28 mouse cellular contexts compared by ENCODE assay signal in the genomic region with DNA sequence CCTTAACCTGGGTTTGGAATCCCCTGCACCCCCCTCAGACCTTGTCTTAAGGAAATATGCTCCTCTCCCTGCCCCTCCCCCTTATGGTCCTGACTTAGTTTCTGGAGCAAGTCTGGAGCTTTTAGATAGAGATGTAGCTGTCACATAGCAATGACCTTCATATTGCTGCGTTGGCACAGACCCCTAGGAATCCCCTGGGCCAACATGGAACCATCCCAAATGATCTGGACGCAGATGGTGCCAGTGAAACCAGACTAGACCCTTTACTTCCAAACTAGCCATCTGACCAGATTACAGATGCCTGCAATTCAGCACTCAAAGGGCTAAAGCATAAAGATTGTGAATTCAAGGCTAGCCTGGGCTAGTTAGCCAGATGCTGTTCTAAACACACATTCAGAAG. TPM values are rescaled to one million over a fixed set of nuclear protein-coding genes. Genes with fewer than 3 reads are reported as not detected.
DNase-seq lines count a peak whose midpoint lies in the region; ATAC-seq and TF ChIP-seq lines count a peak whose summit lies in the region.
"Had no signal": no experiment of that assay in that cellular context is flagged by ENCODE, and none has a peak within 500 bp of the region (broad histone marks: within the 10 kb centered on the region; RNA-seq: fewer than 3 reads in every experiment).

No protein-coding gene starts in this region.

- H3K27me3 ChIP-seq in liver, adult 2 months (ENCODE audit: control insufficient read depth, insufficient read depth, low read length) = no peaks in the 10 kb centered on the region
- H3K27me3 ChIP-seq in lung, postnatal 0 days (replicated peaks; ENCODE audit: insufficient read depth, low read length) = no peaks in the 10 kb centered on the region
- H3K27me3 ChIP-seq in kidney, adult 2 months (replicated peaks; ENCODE audit: control insufficient read depth, insufficient read depth, low read length) = no peaks in the 10 kb centered on the region
- H3K27me3 ChIP-seq: forebrain, embryonic 15.5 days; heart, embryonic 12.5 days; heart, embryonic 15.5 days had no signal

- H3K4me2 ChIP-seq in lung, postnatal 0 days (replicated peaks; ENCODE audit: low read depth, low read length) = peak overlapping the region; percentile 79
- H3K4me2 ChIP-seq: embryonic facial prominence, embryonic 13.5 days; forebrain, embryonic 12.5 days; forebrain, embryonic 15.5 days; heart, embryonic 12.5 days; heart, embryonic 15.5 days; hindbrain, embryonic 13.5 days had no signal

- peaks cover 11% of the 10 kb centered on the region; the same call in 1 of the 2 replicates for H3K36me3 ChIP-seq in liver, adult 2 months (ENCODE audit: control insufficient read depth, insufficient read depth, low read length)
- H3K36me3 ChIP-seq in lung, postnatal 0 days (ENCODE audit: insufficient read depth, low read length) = no peaks in the 10 kb centered on the region
- H3K36me3 ChIP-seq in kidney, adult 2 months (ENCODE audit: control insufficient read depth, insufficient read depth, low read length) = no peaks in the 10 kb centered on the region; the same call in 1 of the 2 replicates
- H3K36me3 ChIP-seq: embryonic facial prominence, embryonic 10.5 days; embryonic facial prominence, embryonic 13.5 days; forebrain, embryonic 12.5 days; forebrain, embryonic 15.5 days; heart, embryonic 12.5 days; heart, embryonic 15.5 days; hindbrain, embryonic 10.5 days; hindbrain, embryonic 13.5 days had no signal

- no peak for TF ChIP-seq EP300 in lung, postnatal 0 days (IDR thresholded peaks at IDR 0.05)

- TF ChIP-seq CTCF in liver, adult 2 months (IDR thresholded peaks at IDR 0.05; ENCODE audit: low read depth, low read length) = no peak
- TF ChIP-seq CTCF in lung, postnatal 0 days (IDR thresholded peaks at IDR 0.05) = no peak
- TF ChIP-seq CTCF in kidney, adult 2 months (conservative IDR thresholded peaks at IDR 0.05; ENCODE audit: insufficient read depth, insufficient read length, low read depth, low read length) = no peak

- H3K4me1 ChIP-seq in liver, adult 2 months (ENCODE audit: control insufficient read depth, insufficient read depth, low read length) = peaks cover 4% of the 10 kb centered on the region
- no peaks in the 10 kb centered on the region for H3K4me1 ChIP-seq in lung, postnatal 0 days (ENCODE audit: insufficient read depth, low read depth, low read length)
- H3K4me1 ChIP-seq in kidney, adult 2 months (ENCODE audit: control insufficient read depth, insufficient read depth, low read length) = no peaks in the 10 kb centered on the region

- no peak for ATAC-seq in lung, postnatal 0 days
- ATAC-seq: forebrain, embryonic 15.5 days had no signal

- no peaks in the 10 kb centered on the region for H3K9me3 ChIP-seq in lung, postnatal 0 days (ENCODE audit: low read length)
- H3K9me3 ChIP-seq: embryonic facial prominence, embryonic 10.5 days; embryonic facial prominence, embryonic 13.5 days; forebrain, embryonic 12.5 days; forebrain, embryonic 15.5 days; heart, embryonic 12.5 days; heart, embryonic 15.5 days; hindbrain, embryonic 10.5 days; hindbrain, embryonic 13.5 days had no signal

- no peak for TF ChIP-seq POLR2A in liver, adult 2 months (IDR thresholded peaks at IDR 0.05; ENCODE audit: extremely low read depth, insufficient read depth, low read length)
- no peak for TF ChIP-seq POLR2A in kidney, adult 2 months (IDR thresholded peaks at IDR 0.05; ENCODE audit: low read depth, low read length)

- H3K27ac ChIP-seq in liver, adult 2 months (replicated peaks; ENCODE audit: insufficient read depth, low read depth, low read length) = no peak overlapping the region; the same call in 1 of the 2 replicates
- H3K27ac ChIP-seq in lung, postnatal 0 days (ENCODE audit: low read length) = no peak overlapping the region
- no peak overlapping the region for H3K27ac ChIP-seq in kidney, adult 2 months (ENCODE audit: insufficient read depth, low read depth, low read length)
- H3K27ac ChIP-seq: embryonic facial prominence, embryonic 10.5 days; embryonic facial prominence, embryonic 13.5 days; forebrain, embryonic 12.5 days; forebrain, embryonic 15.5 days; heart, embryonic 15.5 days; hindbrain, embryonic 10.5 days; hindbrain, embryonic 13.5 days had no signal

- H3K79me2 ChIP-seq in liver, adult 2 months (ENCODE audit: control insufficient read depth, insufficient read depth, low read length) = peaks cover 15% of the 10 kb centered on the region

- H3K4me3 ChIP-seq in liver, adult 2 months (ENCODE audit: insufficient read depth, low read depth, low read length) = no peak overlapping the region
- peak overlapping the region; percentile 72; the same call in 1 of the 2 replicates for H3K4me3 ChIP-seq in lung, postnatal 0 days (ENCODE audit: low read depth, low read length)
- H3K4me3 ChIP-seq in kidney, adult 2 months (ENCODE audit: insufficient read depth, low read depth, low read length) = no peak overlapping the region
- H3K4me3 ChIP-seq: embryonic facial prominence, embryonic 10.5 days; embryonic facial prominence, embryonic 13.5 days; erythroblast, embryonic 14.5 days; forebrain, embryonic 12.5 days; forebrain, embryonic 15.5 days; heart, embryonic 12.5 days; heart, embryonic 15.5 days; hindbrain, embryonic 10.5 days; hindbrain, embryonic 13.5 days had no signal

- peak; percentile 56 to 67 for DNase-seq in cerebellum, postnatal 14 days
- no peak for DNase-seq in cerebellum, adult 9-10 months
- no peak for DNase-seq in liver, adult 2 months (ENCODE audit: extremely low read depth, low read depth, low spot score)
- DNase-seq in liver = no peak
- DNase-seq in lung, postnatal 0 days (ENCODE audit: low spot score) = no peak
- DNase-seq in lung, adult 18-20 months = no peak
- no peak for DNase-seq in kidney, adult 2 months
- DNase-seq: adrenal gland, adult 2 months; adrenal gland, postnatal 14 days; B cell, adult 2 months; cerebellum, adult 11-12 months; cerebellum, adult 8-10 months; cerebellum, postnatal 36 days; embryo, embryonic 11 days; gastrocnemius, postnatal 25 days; heart, adult 18-20 months; heart, postnatal 10 days; heart, postnatal 36 days had no signal

- WGBS in liver, adult 2 months = 52% methylated on average over 2 of the region's 2 CpGs
- 67% methylated on average over 2 of the region's 2 CpGs for WGBS in lung, postnatal 0 days
- 94% methylated on average over 2 of the region's 2 CpGs for WGBS in kidney, adult 2 months

- H3K9ac ChIP-seq in liver, adult 2 months (ENCODE audit: low read depth, low read length) = 0 out of 2 replicates have a peak overlapping the region, but pooled peaks have one; percentile 15
- H3K9ac ChIP-seq in lung, postnatal 0 days (replicated peaks; ENCODE audit: low read depth) = 0 out of 2 replicates have a peak overlapping the region, but pooled peaks have one; percentile 8
- H3K9ac ChIP-seq: embryonic facial prominence, embryonic 13.5 days; forebrain, embryonic 12.5 days; forebrain, embryonic 15.5 days; heart, embryonic 12.5 days; heart, embryonic 15.5 days; hindbrain, embryonic 13.5 days had no signal

RNA-seq across cellular contexts. Expression of a gene that starts 2.8 kb away (rescaled TPM):
- total RNA-seq in liver, adult 2 months (2014; rRNA removed) = 551 and 607 TPM in 2 replicates
- polyA plus RNA-seq in liver, adult 2 months (2012; rRNA removed) = 109 and 194 TPM in 2 replicates
- 2,236 and 2,487 TPM in 2 replicates for polyA plus RNA-seq in lung, postnatal 0 days (2015; fragmentation: Nextera tagmentation; extraction: Ambion mirVana)
- 176 and 202 TPM in 2 replicates for polyA plus RNA-seq in kidney, adult 2 months (2012; rRNA removed)
- total RNA-seq: MEL had no signal

RNA-seq across cellular contexts. Expression of a gene that starts 57.9 kb away (rescaled TPM):
- total RNA-seq in liver, adult 2 months (2014; rRNA removed) = 144 and 161 TPM in 2 replicates
- 56.1 and 67.4 TPM in 2 replicates for polyA plus RNA-seq in liver, adult 2 months (2012; rRNA removed)
- polyA plus RNA-seq in lung, postnatal 0 days (2015; fragmentation: Nextera tagmentation; extraction: Ambion mirVana) = 283 and 290 TPM in 2 replicates
- polyA plus RNA-seq in kidney, adult 2 months (2012; rRNA removed) = 91.8 and 126 TPM in 2 replicates

Comparison
In these comparisons a context has a peak if more than half of its experiments do, and no peak if none do; other contexts are left out.
1. DNase-seq: peak in cerebellum, postnatal 14 days (2 of 2); none in cerebellum, adult 9-10 months (single experiment), liver, adult 2 months (single experiment), liver (single experiment), lung, postnatal 0 days (single experiment), lung, adult 18-20 months (0 of 2) and kidney, adult 2 months (single experiment).
2. RNA of a gene that starts 2.8 kb away (polyA plus RNA-seq): 2,236 to 2,487 TPM in lung, postnatal 0 days; 176 to 202 TPM in kidney, adult 2 months and 109 to 194 TPM in liver, adult 2 months; every median in the first group is over 10 times any median in the second.